Mouse (Mus musculus) Patski (cell line): Measurements from ENCODE around the gene Gm49366. TPM values are rescaled to one million over a fixed set of nuclear protein-coding genes. Genes with fewer than 3 reads are reported as not detected.
"Not testable (repeated sequence)": the region's sequence is repeated elsewhere in the genome, so short reads cannot be mapped to it uniquely, and the experiment has no call there.

Experiments used
- ATAC-seq: fragments of 100-300 bp; one replicate; pipeline ENCODE4 v1.8.0; 2021
- CTCF ChIA-PET: fragments of 350-600 bp; sonication (Branson Sonifier 250); formaldehyde crosslinking; loops from one replicate; lab custom pipeline; 2022; ENCODE audit warnings: inconsistent platforms; lab: Charles Lee
- POLR2A ChIA-PET: fragments of 350-600 bp; sonication (Branson Sonifier 250); formaldehyde crosslinking; loops from one replicate; lab custom pipeline; 2022; ENCODE audit warnings: antibody characterized with exemption, inconsistent platforms; lab: Charles Lee
- DNase-seq: peaks from one replicate; pipeline ENCODE4 v3.0.0-alpha.2; 2011; ENCODE audit warnings: low read depth, low spot score
- H3K27me3 ChIP-seq: fragments of 371-371 bp; one replicate; pipeline ENCODE4 v1.5.1; 2021
- CTCF ChIP-seq: fragments of 100-300 bp; IDR thresholded peaks from one replicate; pipeline ENCODE4 v1.5.1; 2021
- in situ Hi-C: fragments of 300-500 bp; cut with MboI; formaldehyde crosslinking; loops from 3 replicates; pipeline ENCODE4 v1.11.1; 2018; ENCODE audit warnings: low pct_unique_long_range_greater_than_20kb, mixed read lengths
- polyA plus RNA-seq: library from polyadenylated mRNA; unstranded; gene quantifications from one replicate; pipeline ENCODE4 v1.2.3, GENCODE M21; 2021

Gene Gm49366
- polyA plus RNA-seq, 1 experiment from 2014 or later: not detected

DNA sequence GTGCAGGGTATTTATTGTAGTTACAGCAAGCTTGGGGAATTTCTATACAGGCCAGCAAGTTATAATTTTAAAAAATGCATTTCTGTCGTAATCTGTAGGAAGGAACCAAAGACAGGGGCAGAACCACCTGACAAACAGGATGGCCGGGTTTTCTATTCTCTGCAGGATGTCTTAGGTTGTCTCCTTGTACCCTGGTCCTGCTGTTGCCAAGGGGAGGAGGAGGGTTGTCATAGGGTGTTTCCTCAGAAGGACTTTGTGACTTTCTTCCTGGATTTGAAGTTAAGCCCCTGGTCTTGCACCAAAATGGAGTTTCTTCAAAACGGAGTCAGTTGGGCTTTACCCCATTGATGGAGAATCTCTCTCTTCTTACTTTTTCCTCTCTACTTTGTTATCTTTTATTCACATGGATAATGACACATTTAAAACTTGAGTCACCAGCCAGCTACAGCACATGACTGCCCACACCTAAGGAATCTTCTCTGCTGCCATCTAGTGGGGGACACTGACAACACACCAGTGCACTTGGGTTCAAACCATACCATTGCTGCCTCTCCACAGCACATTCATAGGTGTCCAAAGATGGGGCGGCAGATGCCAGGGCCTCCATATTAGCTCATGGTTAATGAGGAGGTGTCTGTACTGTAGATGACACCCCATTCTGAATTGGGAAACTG is 7.9 kb upstream of the Gm49366 start:
- peak; percentile 79 for TF ChIP-seq CTCF
- ATAC-seq (peak; percentile 57), DNase-seq (peak; percentile 31)
- H3K27me3 ChIP-seq: no peaks in the 10 kb centered on the region
- ChIA-PET POLR2A (interaction anchor here (1.0 kb wide), 2 partner anchors 43 to 102 kb away, joined by 3 read pairs; partner anchors contain the start of gene Acot2), CTCF (interaction anchor here (0.7 to 2.2 kb wide), 10 partner anchors 9 to 161 kb away, joined by 3 to 15 read pairs (median 4); partner anchors contain the start of gene Acot2)
- in situ Hi-C loops: no loop called here

DNA sequence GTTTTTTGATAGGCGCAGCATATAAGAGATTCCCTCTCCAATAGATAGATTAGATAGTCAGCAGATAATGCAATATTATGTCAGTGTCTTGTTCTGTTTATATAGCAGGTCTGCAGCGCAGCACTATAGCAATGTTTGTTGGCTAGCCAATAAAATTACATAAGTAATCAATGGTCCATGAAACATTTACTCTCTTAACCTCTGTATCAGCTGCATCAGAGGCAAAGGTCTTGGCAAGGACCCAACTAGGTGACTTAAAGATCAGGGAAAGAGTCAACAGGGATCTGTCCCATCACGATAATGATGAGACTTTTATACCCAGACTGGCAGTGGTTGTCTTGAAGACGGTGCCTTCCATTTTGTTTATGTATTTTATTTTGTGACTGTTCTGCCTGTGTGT is 5.9 kb upstream of the Gm49366 start:
- POLR2A ChIA-PET: no interaction called here
- in situ Hi-C loops: no loop called here
- no peaks in the 10 kb centered on the region for H3K27me3 ChIP-seq
- TF ChIP-seq CTCF: no peak
- DNase-seq (no peak), ATAC-seq (no peak)
- CTCF ChIA-PET: interaction anchor here (1.2 to 2.4 kb wide), 2 partner anchors 9 to 61 kb away, joined by 3 to 7 read pairs; no protein-coding TSS in a partner anchor

DNA sequence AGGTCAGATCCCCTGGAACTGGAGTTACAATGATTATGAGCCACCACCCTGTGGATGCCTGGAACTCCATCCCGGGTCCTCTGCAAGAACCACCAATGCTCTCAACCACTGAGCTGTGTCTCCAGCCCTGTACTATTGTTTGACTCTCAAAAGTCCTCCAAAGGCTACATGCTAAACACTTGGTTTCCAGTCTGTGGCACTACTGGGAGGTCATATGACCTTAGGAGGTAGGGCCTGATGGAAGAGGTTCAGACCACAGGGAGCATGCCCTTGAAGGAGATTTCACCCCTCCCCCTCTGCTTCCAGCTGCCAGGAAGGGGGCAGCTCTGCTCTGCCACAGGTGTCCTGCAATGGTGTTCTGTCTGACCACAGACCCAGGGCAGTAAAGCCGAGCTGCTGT is 5.4 kb upstream of the Gm49366 start:
- ATAC-seq, POLR2A ChIA-PET: not testable (repeated sequence)

DNA sequence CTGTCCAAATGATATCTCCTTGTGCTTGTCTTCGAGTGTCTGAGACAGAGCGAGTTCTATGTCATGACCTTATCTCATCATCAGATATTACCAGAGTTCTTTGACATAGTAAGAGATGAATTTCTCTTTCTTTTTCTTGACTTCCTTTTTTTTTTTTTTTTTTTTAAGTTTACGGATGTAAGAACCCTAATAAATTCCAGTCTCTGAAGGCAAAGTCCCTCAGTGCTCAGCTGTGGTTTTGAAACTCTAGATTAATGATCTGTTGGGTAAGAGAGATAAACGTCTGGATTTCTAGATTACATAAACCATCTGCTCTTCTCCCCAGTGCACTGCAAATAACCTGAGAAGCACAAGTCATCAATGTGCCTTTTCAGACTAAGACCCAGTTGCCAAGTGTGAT is 4.6 kb upstream of the Gm49366 start:
- DNase-seq (no peak), ATAC-seq (no peak)
- in situ Hi-C loops: no loop called here
- ChIA-PET POLR2A (no interaction called here), CTCF (interaction anchor here (2.4 kb wide), 1 partner anchor 62 kb away, joined by 7 read pairs; no protein-coding TSS in a partner anchor)
- H3K27me3 ChIP-seq: no peaks in the 10 kb centered on the region
- no peak for TF ChIP-seq CTCF

More for the DNA sequence above, 5.4 kb upstream of the Gm49366 start:
- CTCF ChIA-PET: interaction anchor here (1.2 to 2.4 kb wide), 2 partner anchors 8 to 61 kb away, joined by 3 to 7 read pairs; no protein-coding TSS in a partner anchor
- H3K27me3 ChIP-seq, in situ Hi-C loops, DNase-seq: not testable (repeated sequence)

DNA sequence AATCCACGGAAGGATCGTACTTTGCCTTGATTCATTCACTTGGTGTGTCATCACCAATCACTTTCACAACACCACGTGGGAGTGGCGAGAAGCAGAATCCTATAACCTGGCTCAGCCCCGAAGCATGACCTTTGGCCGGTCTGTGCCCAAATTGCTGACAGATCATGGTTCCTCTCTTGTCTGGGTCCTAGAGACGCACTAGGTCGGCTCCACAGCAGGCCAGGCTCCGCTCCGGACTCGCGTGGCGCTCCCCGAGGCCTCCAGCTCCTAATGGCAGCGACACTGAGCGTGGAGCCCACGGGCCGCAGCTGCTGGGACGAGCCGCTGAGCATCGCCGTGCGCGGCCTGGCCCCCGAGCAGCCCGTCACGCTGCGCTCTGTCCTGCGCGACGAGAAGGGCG is 494 bp upstream of the Gm49366 start, which contains the start of gene Acot4:
Gene Acot4 (plus strand): TSS at position 139 of the 400 bp plus-strand sequence.
- CTCF ChIA-PET, DNase-seq, ATAC-seq, POLR2A ChIA-PET, in situ Hi-C loops, H3K27me3 ChIP-seq: not testable (repeated sequence)

DNA sequence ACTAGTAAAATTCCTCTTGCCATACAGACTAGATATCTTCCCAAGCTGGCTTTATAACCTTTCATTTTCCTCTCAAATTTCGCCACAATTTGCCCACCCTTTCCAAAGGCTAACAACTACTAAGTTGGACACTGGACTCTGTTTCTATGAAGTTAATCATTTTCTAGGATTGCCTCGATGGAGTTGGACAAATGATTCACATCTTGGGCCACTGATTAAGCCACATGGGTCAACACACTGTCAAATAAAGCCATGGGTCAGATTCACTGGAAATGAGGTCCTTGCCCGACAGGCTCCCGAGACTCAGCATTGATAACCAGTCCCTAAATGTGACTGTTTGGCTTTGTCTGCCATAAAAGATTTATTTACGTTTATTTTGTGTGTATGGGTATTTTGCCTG is 3.5 kb downstream of the Gm49366 start:
- TF ChIP-seq CTCF: no peak
- no peak for ATAC-seq
- no peak for DNase-seq
- in situ Hi-C loops: no loop called here
- CTCF ChIA-PET: interaction anchor here (1.0 to 1.1 kb wide), 2 partner anchors 9 kb away, joined by 3 to 4 read pairs; no protein-coding TSS in a partner anchor
- H3K27me3 ChIP-seq: no peaks in the 10 kb centered on the region
- POLR2A ChIA-PET: no interaction called here

DNA sequence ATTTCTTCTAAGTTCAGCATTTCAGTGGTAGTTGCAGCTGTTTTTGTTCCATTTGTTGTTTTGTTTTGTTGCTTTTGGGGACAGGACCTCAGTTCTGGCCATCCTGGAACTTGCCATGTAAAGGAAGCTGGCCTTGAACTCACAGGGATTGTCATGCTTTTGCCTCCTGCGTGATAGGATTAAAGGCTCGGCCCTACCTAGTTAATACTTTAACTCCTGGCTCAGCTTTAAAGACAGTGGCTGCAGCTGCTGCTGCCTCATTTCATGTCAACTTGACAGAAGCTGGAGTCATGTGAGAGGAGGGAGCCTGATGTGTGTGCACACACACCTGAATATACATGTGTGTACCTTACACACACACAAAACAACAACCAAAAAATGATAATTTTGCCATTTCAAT is 5.3 kb downstream of the Gm49366 start:
- POLR2A ChIA-PET: no interaction called here
- DNase-seq (no peak), ATAC-seq (no peak)
- no peak for TF ChIP-seq CTCF
- CTCF ChIA-PET: no interaction called here
- no peaks in the 10 kb centered on the region for H3K27me3 ChIP-seq
- in situ Hi-C loops: no loop called here

DNA sequence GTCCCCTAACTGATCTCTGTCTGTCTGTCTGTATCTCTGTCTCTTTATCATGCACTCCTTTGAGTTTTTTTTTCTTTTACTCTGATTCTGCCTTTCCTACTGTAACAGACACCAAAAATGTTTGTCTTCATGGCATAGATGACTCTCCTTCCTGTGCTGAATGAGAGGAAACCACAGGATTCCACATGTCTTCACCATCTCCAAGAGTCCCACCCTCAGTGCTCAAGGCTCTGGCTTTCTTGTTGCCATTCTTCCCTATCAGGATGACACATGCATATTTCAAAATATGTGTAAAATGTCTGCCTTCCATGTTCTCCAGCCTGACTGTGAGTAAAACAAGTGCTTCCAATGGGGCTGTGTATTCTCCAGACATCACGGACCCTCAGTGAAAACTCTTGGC is 8.2 kb downstream of the Gm49366 start:
- no peak for TF ChIP-seq CTCF
- ATAC-seq (no peak), DNase-seq (no peak)
- CTCF ChIA-PET: no interaction called here
- in situ Hi-C loops: no loop called here
- H3K27me3 ChIP-seq: no peaks in the 10 kb centered on the region
- POLR2A ChIA-PET: no interaction called here

DNA sequence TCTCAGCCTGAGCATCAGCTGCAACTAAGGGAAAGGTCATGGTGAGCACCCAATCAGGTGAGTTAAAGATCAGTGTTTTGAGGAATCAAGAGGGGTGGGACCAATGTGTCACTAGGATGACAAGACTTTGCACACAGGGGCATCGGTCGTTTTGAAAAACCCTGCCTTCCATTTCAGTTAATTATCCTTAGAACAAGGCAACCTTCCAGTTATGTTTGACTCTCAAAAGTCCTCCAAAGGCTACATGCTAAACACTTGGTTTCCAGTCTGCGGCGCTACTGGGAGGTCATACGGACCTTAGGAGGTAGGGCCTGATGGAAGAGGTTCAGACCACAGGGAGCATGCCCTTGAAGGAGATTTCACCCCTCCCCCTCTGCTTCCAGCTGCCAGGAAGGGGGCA is 12.0 kb downstream of the Gm49366 start:
- CTCF ChIA-PET: interaction anchor here (2.0 kb wide), 1 partner anchor 9 kb away, joined by 4 read pairs; no protein-coding TSS in a partner anchor
- in situ Hi-C loops, H3K27me3 ChIP-seq, ATAC-seq, DNase-seq: not testable (repeated sequence)
- POLR2A ChIA-PET: interaction anchor here (0.5 kb wide), 1 partner anchor 70 kb away, joined by 3 read pairs; no protein-coding TSS in a partner anchor

DNA sequence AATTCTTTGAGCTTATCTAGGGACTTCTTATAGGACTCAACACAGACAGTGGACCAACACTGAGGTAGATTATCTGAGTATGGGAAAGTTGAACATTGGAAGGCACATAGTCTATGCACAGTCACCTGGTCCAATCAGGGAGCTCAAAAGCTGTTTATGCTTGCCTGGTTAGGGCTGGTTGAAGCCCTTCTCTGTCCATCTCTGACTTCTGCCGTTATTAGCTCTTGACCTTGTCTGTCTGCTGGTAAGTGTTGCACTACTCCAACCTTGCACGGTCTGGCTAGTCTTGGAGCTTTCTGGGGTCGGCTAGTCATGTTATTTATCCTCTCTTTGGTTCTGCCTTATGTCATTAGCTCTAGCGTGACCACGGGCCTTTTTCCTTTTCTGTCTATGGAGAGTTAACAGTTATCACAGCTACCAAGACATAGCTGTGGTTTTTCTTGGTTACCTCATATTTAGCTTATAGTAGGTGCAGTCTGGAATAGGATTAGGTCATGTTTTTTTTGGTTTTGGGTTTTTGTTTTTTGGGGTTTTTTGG is 13.3 kb downstream of the Gm49366 start, which contains the start of gene Acot3:
Gene Acot3 (plus strand): TSS at position 208 of the 538 bp plus-strand sequence.
- in situ Hi-C loops: no loop called here
- POLR2A ChIA-PET: interaction anchor here (0.8 to 1.1 kb wide), 2 partner anchors 28 to 193 kb away, joined by 3 to 5 read pairs; no protein-coding TSS in a partner anchor
- CTCF ChIA-PET: interaction anchor here (1.1 to 2.0 kb wide), 4 partner anchors 9 to 81 kb away, joined by 3 to 4 read pairs (median 4); partner anchors contain the start of gene Acot2
- no peak for TF ChIP-seq CTCF
- no peak for ATAC-seq
- peak; percentile 33 for DNase-seq
- no peaks in the 10 kb centered on the region for H3K27me3 ChIP-seq
